Mouse (Mus musculus) CH12.LX (cell line): Measurements from ENCODE around the gene Pvalb. TPM values are rescaled to one million over a fixed set of nuclear protein-coding genes. Genes with fewer than 3 reads are reported as not detected.

Experiments
- DNase-seq: peaks from one replicate; pipeline ENCODE4 v3.0.0-alpha.2; 2013; ENCODE audit errors: extremely low read depth
- H3K27ac ChIP-seq: 2 replicates; pipeline ENCODE4 v1.5.1; 2012; ENCODE audit warnings: low read depth, mild to moderate bottlenecking, control low read depth, moderate library complexity; ENCODE audit not compliant: insufficient read depth
- H3K27me3 ChIP-seq: replicated peaks from 2 replicates; pipeline ENCODE3; 2012; ENCODE audit warnings: inconsistent platforms
- H3K36me3 ChIP-seq, 2 experiments: replicated peaks in 1 of 2; 2 replicates each; pipeline versions ENCODE3 to v1.6.1; 2012; ENCODE audit warnings: inconsistent platforms in 1 of 2, low read length in 1 of 2, mild to moderate bottlenecking in 1 of 2, mixed read lengths in 1 of 2, moderate library complexity in 1 of 2; ENCODE audit not compliant: control insufficient read depth in 1 of 2, insufficient read depth in 1 of 2
- H3K4me1 ChIP-seq, 2 experiments: 2 replicates each; pipeline ENCODE4 v1.6.1; 2012; ENCODE audit warnings: inconsistent platforms in 1 of 2, moderate library complexity in 1 of 2; ENCODE audit not compliant: insufficient read depth in 2 of 2, control insufficient read depth in 1 of 2
- H3K4me2 ChIP-seq: 2 replicates; pipeline ENCODE4 v1.6.1; 2012; ENCODE audit warnings: low read depth, mild to moderate bottlenecking, control low read depth; ENCODE audit not compliant: poor library complexity, insufficient read depth, severe bottlenecking
- H3K4me3 ChIP-seq, 3 experiments: fragments of 150-350 bp in 1 of 3; sonication (generic) in 1 of 3; replicated peaks in 1 of 3; 2 replicates each; pipeline versions ENCODE3 to v1.5.1; 2011 to 2012; ENCODE audit warnings: low read depth in 2 of 3, low read length in 2 of 3, mild to moderate bottlenecking in 2 of 3, moderate library complexity in 2 of 3, control low read depth in 1 of 3, improper control_type of control experiment in 1 of 3, inconsistent platforms in 1 of 3, mixed read lengths in 1 of 3; ENCODE audit not compliant: poor library complexity in 1 of 3
- H3K79me2 ChIP-seq: replicated peaks from 2 replicates; pipeline ENCODE4 v1.6.1; 2012; ENCODE audit warnings: mild to moderate bottlenecking, moderate library complexity; ENCODE audit not compliant: control insufficient read depth, poor library complexity, insufficient read depth, severe bottlenecking; ENCODE audit errors: extremely low read depth
- H3K9ac ChIP-seq: 2 replicates; pipeline ENCODE4 v1.6.1; 2012; ENCODE audit warnings: low read depth, mild to moderate bottlenecking, control low read depth, moderate library complexity; ENCODE audit not compliant: insufficient read depth
- H3K9me3 ChIP-seq: replicated peaks from 2 replicates; pipeline ENCODE3; 2012; ENCODE audit warnings: low read length, inconsistent platforms, mixed read lengths
- BHLHE40 ChIP-seq: IDR thresholded peaks from 2 replicates; pipeline ENCODE4 v1.6.1; 2011; ENCODE audit warnings: mild to moderate bottlenecking, low read depth, low read length, improper control_type of control experiment
- CHD1 ChIP-seq: IDR thresholded peaks from 2 replicates; pipeline ENCODE4 v1.6.1; 2012; ENCODE audit warnings: low read depth, low read length, improper control_type of control experiment, inconsistent platforms
- CHD2 ChIP-seq: IDR thresholded peaks from 2 replicates; pipeline ENCODE4 v1.6.1; 2011; ENCODE audit warnings: low read length, improper control_type of control experiment
- CTCF ChIP-seq, 2 experiments: IDR thresholded peaks in 1 of 2; conservative IDR thresholded peaks in 1 of 2; 2 replicates each; pipeline ENCODE4 v1.5.1; 2011 to 2012; ENCODE audit warnings: low read depth in 2 of 2, low read length in 2 of 2, improper control_type of control experiment in 1 of 2, inconsistent platforms in 1 of 2, mild to moderate bottlenecking in 1 of 2, moderate library complexity in 1 of 2
- E2F4 ChIP-seq: IDR thresholded peaks from 2 replicates; pipeline ENCODE4 v1.6.1; 2011; ENCODE audit warnings: low read depth, low read length, improper control_type of control experiment; ENCODE audit not compliant: insufficient replicate concordance
- ELF1 ChIP-seq: IDR thresholded peaks from 2 replicates; pipeline ENCODE4 v1.6.1; 2014; ENCODE audit warnings: low read depth, mild to moderate bottlenecking, inconsistent platforms, low read length, improper control_type of control experiment
- EP300 ChIP-seq: IDR thresholded peaks from 2 replicates; pipeline ENCODE4 v1.6.1; 2011; ENCODE audit warnings: low read length, improper control_type of control experiment
- ETS1 ChIP-seq: conservative IDR thresholded peaks from 2 replicates; pipeline ENCODE4 v1.6.1; 2012; ENCODE audit warnings: low read depth, mild to moderate bottlenecking, inconsistent platforms, low read length, improper control_type of control experiment, moderate library complexity
- GABPA ChIP-seq: IDR thresholded peaks from 2 replicates; pipeline ENCODE4 v1.6.1; 2012; ENCODE audit warnings: low read depth, low read length, improper control_type of control experiment, inconsistent platforms; ENCODE audit not compliant: insufficient replicate concordance
- HCFC1 ChIP-seq: IDR thresholded peaks from 2 replicates; pipeline ENCODE4 v1.6.1; 2012; ENCODE audit warnings: low read depth, mild to moderate bottlenecking, inconsistent platforms, low read length, improper control_type of control experiment
- IRF4 ChIP-seq: IDR thresholded peaks from 2 replicates; pipeline ENCODE4 v1.6.1; 2014; ENCODE audit warnings: low read depth, mild to moderate bottlenecking, inconsistent platforms, low read length, improper control_type of control experiment
- JUN ChIP-seq: IDR thresholded peaks from 2 replicates; pipeline ENCODE4 v1.6.1; 2011; ENCODE audit warnings: low read depth, mild to moderate bottlenecking, low read length, improper control_type of control experiment, moderate library complexity; ENCODE audit not compliant: insufficient read depth
- JUND ChIP-seq: conservative IDR thresholded peaks from 2 replicates; pipeline ENCODE4 v1.6.1; 2011; ENCODE audit warnings: low read depth, low read length, improper control_type of control experiment
- KAT2A ChIP-seq: IDR thresholded peaks from 2 replicates; pipeline ENCODE4 v1.6.1; 2012; ENCODE audit warnings: low read length, improper control_type of control experiment, inconsistent platforms; ENCODE audit not compliant: insufficient replicate concordance
- MAFK ChIP-seq: IDR thresholded peaks from 2 replicates; pipeline ENCODE4 v1.6.1; 2011; ENCODE audit warnings: low read length, improper control_type of control experiment; ENCODE audit not compliant: insufficient replicate concordance
- MAX ChIP-seq: IDR thresholded peaks from 2 replicates; pipeline ENCODE4 v1.6.1; 2011; ENCODE audit warnings: low read length, improper control_type of control experiment
- MAZ ChIP-seq: IDR thresholded peaks from 2 replicates; pipeline ENCODE4 v1.6.1; 2012; ENCODE audit warnings: low read depth, mild to moderate bottlenecking, inconsistent platforms, low read length, improper control_type of control experiment, moderate library complexity
- MYC ChIP-seq: IDR thresholded peaks from 2 replicates; pipeline ENCODE4 v1.6.1; 2011; ENCODE audit warnings: low read depth, mild to moderate bottlenecking, improper control_type of control experiment, low read length
- NELFE ChIP-seq: IDR thresholded peaks from 2 replicates; pipeline ENCODE4 v1.6.1; 2011; ENCODE audit warnings: low read depth, low read length, improper control_type of control experiment
- NRF1 ChIP-seq: IDR thresholded peaks from 2 replicates; pipeline ENCODE4 v1.6.1; 2014; ENCODE audit warnings: low read depth, mild to moderate bottlenecking, inconsistent platforms, low read length, improper control_type of control experiment, moderate library complexity
- POLR2A ChIP-seq: IDR thresholded peaks from 2 replicates; pipeline ENCODE4 v1.6.1; 2011; ENCODE audit warnings: low read depth, mild to moderate bottlenecking, improper control_type of control experiment, low read length
- POLR2AphosphoS2 ChIP-seq: IDR thresholded peaks from 2 replicates; pipeline ENCODE4 v1.6.1; 2011; ENCODE audit warnings: low read depth, low read length, improper control_type of control experiment
- RAD21 ChIP-seq: IDR thresholded peaks from 2 replicates; pipeline ENCODE4 v1.6.1; 2011; ENCODE audit warnings: low read depth, mild to moderate bottlenecking, low read length, improper control_type of control experiment, moderate library complexity
- RCOR1 ChIP-seq: conservative IDR thresholded peaks from 2 replicates; pipeline ENCODE4 v1.6.1; 2012; ENCODE audit warnings: low read depth, mild to moderate bottlenecking, inconsistent platforms, low read length, improper control_type of control experiment
- SIN3A ChIP-seq: IDR thresholded peaks from 2 replicates; pipeline ENCODE4 v1.6.1; 2012; ENCODE audit warnings: low read length, improper control_type of control experiment, inconsistent platforms
- SMC3 ChIP-seq: IDR thresholded peaks from 2 replicates; pipeline ENCODE4 v1.6.1; 2011; ENCODE audit warnings: low read depth, low read length, improper control_type of control experiment
- TBP ChIP-seq: conservative IDR thresholded peaks from 2 replicates; pipeline ENCODE4 v1.6.1; 2011; ENCODE audit warnings: low read depth, low read length, improper control_type of control experiment
- TCF12 ChIP-seq: IDR thresholded peaks from 2 replicates; pipeline ENCODE4 v1.6.1; 2014; ENCODE audit warnings: low read depth, mild to moderate bottlenecking, inconsistent platforms, low read length, improper control_type of control experiment
- UBTF ChIP-seq: IDR thresholded peaks from 2 replicates; pipeline ENCODE4 v1.6.1; 2012; ENCODE audit warnings: low read depth, mild to moderate bottlenecking, inconsistent platforms, low read length, improper control_type of control experiment, moderate library complexity
- USF1 ChIP-seq: IDR thresholded peaks from 2 replicates; pipeline ENCODE4 v1.6.1; 2014; ENCODE audit warnings: low read depth, mild to moderate bottlenecking, inconsistent platforms, low read length, improper control_type of control experiment
- USF2 ChIP-seq: conservative IDR thresholded peaks from 2 replicates; pipeline ENCODE4 v1.6.1; 2011; ENCODE audit warnings: low read depth, low read length, improper control_type of control experiment
- ZKSCAN1 ChIP-seq: IDR thresholded peaks from 2 replicates; pipeline ENCODE4 v1.6.1; 2012; ENCODE audit warnings: low read depth, inconsistent platforms, low read length, improper control_type of control experiment, borderline replicate concordance
- ZMIZ1 ChIP-seq: IDR thresholded peaks from 2 replicates; pipeline ENCODE4 v1.6.1; 2012; ENCODE audit warnings: low read depth, mild to moderate bottlenecking, inconsistent platforms, low read length, improper control_type of control experiment
- ZNF384 ChIP-seq: IDR thresholded peaks from 2 replicates; pipeline ENCODE4 v1.6.1; 2012; ENCODE audit warnings: low read depth, low read length, improper control_type of control experiment, inconsistent platforms
- dilution Hi-C: fragments of 300-500 bp; cut with MboI; formaldehyde crosslinking; loops from 2 replicates; pipeline ENCODE4 v1.14.3; 2020; ENCODE audit warnings: low sequenced_read_pairs; ENCODE audit not compliant: extremely low pct_unique_long_range_greater_than_20kb, extremely low pct_ligation_motif_present
- in situ Hi-C: fragments of 300-500 bp; cut with MboI; formaldehyde crosslinking; loops from 3 replicates; pipeline ENCODE4 v1.14.3; 2019; ENCODE audit warnings: low sequenced_read_pairs, low pct_ligation_motif_present, low pct_unique_long_range_greater_than_20kb, mixed read lengths
- polyA plus RNA-seq: library from polyadenylated mRNA; unstranded; fragments of >175 nt; gene quantifications from 2 replicates; pipeline ENCODE4 v1.2.1, GENCODE M21; 2012; ENCODE audit warnings: low read depth; ENCODE audit not compliant: insufficient read length
- total RNA-seq, 2 experiments: library from RNA; depleted of rRNA; stranded (reverse); fragments of 300-350 nt in 1 of 2; fragments of >200 nt in 1 of 2; gene quantifications; 2 replicates each; pipeline ENCODE4 v1.2.3; 2012 to 2014

The Pvalb gene
- total and polyA plus RNA-seq, 3 experiments = 11.4 to 16.4 (median 12.8) TPM

- no peak for TF ChIP-seq NRF1
- no peak for TF ChIP-seq CTCF (conservative IDR thresholded peaks at IDR 0.05 in 1 of 2, IDR thresholded peaks at IDR 0.05 in 1 of 2; ENCODE audit: low read depth in 2 of 2, low read length in 2 of 2)
- TF ChIP-seq RCOR1 = no peak
- TF ChIP-seq JUND = no peak
- TF ChIP-seq JUN = no peak
- TF ChIP-seq ZNF384 = no peak
- peak; percentile 89 for TF ChIP-seq ELF1
- 0 out of 2 replicates have a peak, but pooled peaks have one; percentile 6 for TF ChIP-seq SMC3
- peak; percentile 93 for TF ChIP-seq BHLHE40
- TF ChIP-seq EP300 = no peak
- peak; percentile 68 for TF ChIP-seq UBTF
- TF ChIP-seq MAX = peak; percentile 97
- TF ChIP-seq NELFE = peak; percentile 60
- no peak; the same call in 1 of the 2 replicates for TF ChIP-seq IRF4
- no peak for TF ChIP-seq POLR2AphosphoS2
- TF ChIP-seq POLR2A = peak; percentile 88
- TF ChIP-seq USF1 = peak; percentile 60
- no peak for TF ChIP-seq MAFK
- no peak for TF ChIP-seq CHD2
- peak; percentile 26; the same call in 1 of the 2 replicates for TF ChIP-seq HCFC1
- no peak; the same call in 1 of the 2 replicates for TF ChIP-seq RAD21
- TF ChIP-seq, all 38 proteins: peak for 18
Measured at GRCm38 (mm10) chr15:78170708-78171107, 35.5 kb downstream of the Pvalb start (continued).

DNA sequence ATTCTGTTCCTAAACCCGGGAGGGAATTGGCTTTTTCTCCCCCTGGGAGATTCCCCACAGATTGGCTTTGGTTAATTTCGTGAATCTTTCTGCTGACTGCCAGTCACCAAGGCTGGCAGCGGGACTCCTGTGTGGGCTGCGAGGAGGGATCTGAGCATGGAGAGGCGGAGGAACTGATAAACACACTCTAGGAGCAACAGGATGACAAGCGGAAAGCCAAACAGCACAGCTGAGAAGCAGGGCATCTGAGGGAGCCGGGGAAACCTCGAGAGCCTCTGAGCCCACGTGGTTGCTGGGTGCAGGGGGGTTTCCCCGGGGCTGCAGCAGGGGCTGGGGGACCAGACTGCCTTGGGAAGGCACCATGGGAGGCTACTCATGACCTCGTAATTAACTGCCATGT, 36.6 kb downstream of the Pvalb start:
- Histone ChIP-seq H3K9ac (peak overlapping the region; percentile 68; the same call in 1 of the 2 replicates), H3K4me2 (peak overlapping the region; percentile 89), H3K27ac (no peak overlapping the region), H3K79me2 (no peaks in the 10 kb centered on the region; the same call in 1 of the 2 replicates), H3K4me3 (peak overlapping the region in 1 of 3 experiments; percentile 72), H3K9me3 (no peaks in the 10 kb centered on the region), H3K36me3 (peaks cover 22 to 39% of the 10 kb centered on the region in 2 experiments), H3K27me3 (no peaks in the 10 kb centered on the region), H3K4me1 (peaks cover 22 to 72% of the 10 kb centered on the region in 2 experiments)
- dilution Hi-C loops (no loop called here), in situ Hi-C loops (loop anchor here (25.0 kb wide), 1 partner anchor 432 kb away; the partner anchor contains the start of gene Apol9b)
- DNase-seq = peak; percentile 63
- TF ChIP-seq ZNF384 = no peak
- TF ChIP-seq ETS1 = peak; percentile 52; the same call in 1 of the 2 replicates
- TF ChIP-seq SIN3A = peak; percentile 69; the same call in 1 of the 2 replicates
- peak; percentile 40; the same call in 1 of the 2 replicates for TF ChIP-seq BHLHE40
- no peak for TF ChIP-seq CHD1
- no peak for TF ChIP-seq CHD2
- no peak for TF ChIP-seq RCOR1
- no peak for TF ChIP-seq JUND
- TF ChIP-seq E2F4 = no peak
- 0 out of 2 replicates have a peak, but pooled peaks have one; percentile 6 for TF ChIP-seq TCF12
- 0 out of 2 replicates have a peak, but pooled peaks have one; percentile 22 for TF ChIP-seq MAZ
- peak; percentile 93 for TF ChIP-seq MYC
- no peak for TF ChIP-seq TBP
- TF ChIP-seq RAD21 = no peak
- TF ChIP-seq ZMIZ1 = no peak
- 0 out of 2 replicates have a peak, but pooled peaks have one; percentile 30 for TF ChIP-seq IRF4
- TF ChIP-seq POLR2A = no peak
- TF ChIP-seq GABPA = no peak
- no peak for TF ChIP-seq NRF1
- peak; percentile 95 for TF ChIP-seq MAX
- no peak for TF ChIP-seq KAT2A
- no peak for TF ChIP-seq USF2
- no peak for TF ChIP-seq JUN
- no peak for TF ChIP-seq ZKSCAN1
- TF ChIP-seq NELFE = no peak
- TF ChIP-seq USF1 = peak; percentile 65
- no peak for TF ChIP-seq UBTF
- no peak for TF ChIP-seq ELF1
- TF ChIP-seq MAFK = no peak
